Mouse (Mus musculus) large intestine, adult 2 months (tissue): ENCODE data around the gene Fbxl19. TPM values are rescaled to one million over a fixed set of nuclear protein-coding genes. Genes with fewer than 3 reads are reported as not detected.
"Not testable (repeated sequence)": the region's sequence is repeated elsewhere in the genome, so short reads cannot be mapped to it uniquely, and the experiment has no call there.

ENCODE experiments used
- DNase-seq: peaks from one replicate; pipeline ENCODE4 v3.0.0-alpha.2; 2012; ENCODE audit warnings: low read depth, low spot score
- WGBS: fragments of 180-500 bp; shearing (Covaris S2); methylation state at CpG from one replicate; pipeline ENCODE4 v1.1.7; 2018; 5-methylcytosine and 5-hydroxymethylcytosine counted together
- polyA plus RNA-seq: library from polyadenylated mRNA; depleted of rRNA; stranded (reverse); fragments of >200 nt; gene quantifications from 2 replicates; pipeline ENCODE4 v1.2.3, GENCODE M21; 2012

Gene Fbxl19
- polyA plus RNA-seq, 1 experiment: 28.6 TPM

- DNase-seq: no peak
- WGBS: 70% methylated on average over 2 of the region's 2 CpGs
These were observed 18.9 kb upstream of the Fbxl19 start for GRCm38 (mm10) chr7:127725490-127725889.

- WGBS: 67% methylated on average over 6 of the region's 6 CpGs
These were observed 18.4 kb upstream of the Fbxl19 start for GRCm38 (mm10) chr7:127725924-127726323.

GRCm38 (mm10) chr7:127727898-127728297 is 16.4 kb upstream of the Fbxl19 start:
- WGBS: 77% methylated on average over 7 of the region's 7 CpGs

More at GRCm38 (mm10) chr7:127725924-127726323, 18.4 kb upstream of the Fbxl19 start:
- DNase-seq: no peak

GRCm38 (mm10) chr7:127730170-127730569 is 14.2 kb upstream of the Fbxl19 start:
- DNase-seq: no peak
- 64% methylated on average over 4 of the region's 4 CpGs for WGBS

More at GRCm38 (mm10) chr7:127727898-127728297, 16.4 kb upstream of the Fbxl19 start:
- DNase-seq: no peak

- no CpG with 5 or more reads among the region's 5 CpGs for WGBS
- not testable (repeated sequence) for DNase-seq
These were observed 12.3 kb upstream of the Fbxl19 start, which contains the start of gene Ctf2 for GRCm38 (mm10) chr7:127732066-127732465. Ctf2 (minus strand) TSS chr7:127732166.

- peak; percentile 96 for DNase-seq
- WGBS: 1% methylated on average over 19 of the region's 19 CpGs
These were observed 908 bp downstream of the Fbxl19 start for GRCm38 (mm10) chr7:127745251-127745651.

- WGBS: 0% methylated on average over 39 of the region's 39 CpGs
- DNase-seq: peak; percentile 100
These were observed 1.5 kb downstream of the Fbxl19 start for GRCm38 (mm10) chr7:127745652-127746493.

GRCm38 (mm10) chr7:127746494-127747491 is 2.5 kb downstream of the Fbxl19 start:
- no peak for DNase-seq
- 3% methylated on average over 55 of the region's 62 CpGs for WGBS

GRCm38 (mm10) chr7:127747559-127748234 is 3.4 kb downstream of the Fbxl19 start:
- DNase-seq: no peak
- 69% methylated on average over 6 of the region's 6 CpGs for WGBS

- WGBS: 93% methylated on average over 28 of the region's 28 CpGs
- DNase-seq: no peak
These were observed 3.9 kb downstream of the Fbxl19 start for GRCm38 (mm10) chr7:127748235-127748560.

GRCm38 (mm10) chr7:127750131-127751127 is 6.1 kb downstream of the Fbxl19 start:
- WGBS: 88% methylated on average over 19 of the region's 19 CpGs
- DNase-seq: no peak

- WGBS: 92% methylated on average over 5 of the region's 5 CpGs
These were observed 7.3 kb downstream of the Fbxl19 start for GRCm38 (mm10) chr7:127751619-127752018.

GRCm38 (mm10) chr7:127752069-127752468 is 7.7 kb downstream of the Fbxl19 start:
- no peak for DNase-seq
- 93% methylated on average over 27 of the region's 27 CpGs for WGBS

More at GRCm38 (mm10) chr7:127751619-127752018, 7.3 kb downstream of the Fbxl19 start:
- DNase-seq: no peak

GRCm38 (mm10) chr7:127753158-127753557 is 8.8 kb downstream of the Fbxl19 start:
- no peak for DNase-seq
- WGBS: 61% methylated on average over 5 of the region's 5 CpGs

- DNase-seq: no peak
- 75% methylated on average over 7 of the region's 7 CpGs for WGBS
These were observed 9.4 kb downstream of the Fbxl19 start for GRCm38 (mm10) chr7:127753741-127754140.

GRCm38 (mm10) chr7:127759716-127760115 is 15.4 kb downstream of the Fbxl19 start:
- WGBS: 68% methylated on average over 6 of the region's 6 CpGs
- no peak for DNase-seq

GRCm38 (mm10) chr7:127760478-127760877 is 16.1 kb downstream of the Fbxl19 start:
- 66% methylated on average over 3 of the region's 3 CpGs for WGBS
- DNase-seq: no peak

- no peak for DNase-seq
- 11% methylated on average over 7 of the region's 7 CpGs for WGBS
These were observed 16.7 kb downstream of the Fbxl19 start for GRCm38 (mm10) chr7:127761026-127761425.
